Mouse (Mus musculus): ENCODE measurements around the gene Fbxl17.

DNA sequence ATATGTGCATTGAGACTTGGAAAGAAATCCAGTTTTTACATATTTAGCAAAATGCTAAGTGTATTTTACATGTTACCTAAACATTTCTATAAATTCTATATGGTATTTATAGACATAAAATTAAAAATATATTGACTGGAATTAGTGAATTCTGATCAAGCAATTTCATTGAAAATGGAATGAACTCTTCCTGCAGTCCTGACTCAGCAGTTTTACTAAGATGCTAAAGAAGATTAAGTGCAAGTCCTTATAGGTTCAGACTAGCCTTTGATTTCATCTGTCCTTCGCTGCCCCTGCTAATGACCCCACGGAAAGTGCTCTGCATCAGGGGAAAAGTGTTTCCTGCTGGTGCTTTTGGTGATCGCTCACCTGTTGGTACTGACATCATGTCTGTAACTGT, 240.7 kb downstream of the Fbxl17 start:
- TF ChIP-seq POLR2A (IDR thresholded peaks at IDR 0.05; ENCODE audit: insufficient read depth, low read depth, low read length) (no peak), CTCF (IDR thresholded peaks at IDR 0.05) (no peak), EP300 (IDR thresholded peaks at IDR 0.05; ENCODE audit: insufficient read depth, low read depth, low read length) (no peak)
